Mouse (Mus musculus) adrenal gland, postnatal 25 days (tissue): ENCODE data around the gene Specc1l. TPM values are rescaled to one million over a fixed set of nuclear protein-coding genes. Genes with fewer than 3 reads are reported as not detected.

Source experiments
- total RNA-seq: library from RNA; stranded (reverse); gene quantifications from 2 replicates; pipeline ENCODE4 v1.2.3, GENCODE M21; 2021

Gene Specc1l
- total RNA-seq, 1 experiment from 2014 or later: 63.5 TPM

Other genes starting within 250 kb of the Specc1l start
- 2.4 and 3.5 TPM in 2 replicates for gene Gnaz, start 244.9 kb upstream of the Specc1l start, total RNA-seq
- gene Rsph14, start 179.5 kb upstream of the Specc1l start, total RNA-seq: 0.52 TPM in 1 of 2 replicates, not detected in the other
- 14.8 and 21.8 TPM in 2 replicates for gene Rab36, start 175.0 kb upstream of the Specc1l start, total RNA-seq
- 31.3 and 41.0 TPM in 2 replicates for gene Bcr, start 151.5 kb upstream of the Specc1l start, total RNA-seq
- gene Adora2a, start 104.8 kb downstream of the Specc1l start, total RNA-seq: 3.4 and 4.3 TPM in 2 replicates
- 0.36 and 3.0 TPM in 2 replicates for gene Upb1, start 189.0 kb downstream of the Specc1l start, total RNA-seq